Mouse (Mus musculus) Patski (cell line): Measurements from ENCODE around the gene Adcy2. TPM values are rescaled to one million over a fixed set of nuclear protein-coding genes. Genes with fewer than 3 reads are reported as not detected.

ENCODE experiments used
- ATAC-seq: fragments of 100-300 bp; one replicate; pipeline ENCODE4 v1.8.0; 2021
- CTCF ChIA-PET: fragments of 350-600 bp; sonication (Branson Sonifier 250); formaldehyde crosslinking; loops from one replicate; lab custom pipeline; 2022; ENCODE audit warnings: inconsistent platforms; lab: Charles Lee
- POLR2A ChIA-PET: fragments of 350-600 bp; sonication (Branson Sonifier 250); formaldehyde crosslinking; loops from one replicate; lab custom pipeline; 2022; ENCODE audit warnings: antibody characterized with exemption, inconsistent platforms; lab: Charles Lee
- DNase-seq: peaks from one replicate; pipeline ENCODE4 v3.0.0-alpha.2; 2011; ENCODE audit warnings: low read depth, low spot score
- H3K27me3 ChIP-seq: fragments of 371-371 bp; one replicate; pipeline ENCODE4 v1.5.1; 2021
- CTCF ChIP-seq: fragments of 100-300 bp; IDR thresholded peaks from one replicate; pipeline ENCODE4 v1.5.1; 2021
- in situ Hi-C: fragments of 300-500 bp; cut with MboI; formaldehyde crosslinking; loops from 3 replicates; pipeline ENCODE4 v1.11.1; 2018; ENCODE audit warnings: low pct_unique_long_range_greater_than_20kb, mixed read lengths
- polyA plus RNA-seq: library from polyadenylated mRNA; unstranded; gene quantifications from one replicate; pipeline ENCODE4 v1.2.3, GENCODE M21; 2021

Gene Adcy2
- polyA plus RNA-seq, 1 experiment from 2014 or later = 0.06 TPM

- DNase-seq (no peak), ATAC-seq (no peak)
- CTCF ChIA-PET = no interaction called here
- in situ Hi-C loops = no loop called here
- TF ChIP-seq CTCF = no peak
- H3K27me3 ChIP-seq = no peaks in the 10 kb centered on the region
- POLR2A ChIA-PET = no interaction called here
Measured at GRCm38 (mm10) chr13:68889929-68890593, 109.3 kb downstream of the Adcy2 start.

- in situ Hi-C loops = no loop called here
- ATAC-seq = no peak
- ChIA-PET CTCF (no interaction called here), POLR2A (no interaction called here)
- DNase-seq = no peak
- TF ChIP-seq CTCF = no peak
- H3K27me3 ChIP-seq = no peaks in the 10 kb centered on the region
Measured at GRCm38 (mm10) chr13:68868776-68869175, 130.6 kb downstream of the Adcy2 start.

- CTCF ChIA-PET = no interaction called here
- no peak for TF ChIP-seq CTCF
- DNase-seq (no peak), ATAC-seq (no peak)
- H3K27me3 ChIP-seq = no peaks in the 10 kb centered on the region
- in situ Hi-C loops = no loop called here
- POLR2A ChIA-PET = no interaction called here
Measured at GRCm38 (mm10) chr13:68867940-68868655, 131.2 kb downstream of the Adcy2 start.

GRCm38 (mm10) chr13:68860036-68860435 is 139.3 kb downstream of the Adcy2 start:
- no peak for TF ChIP-seq CTCF
- no peak for DNase-seq
- POLR2A ChIA-PET = no interaction called here
- in situ Hi-C loops = no loop called here
- CTCF ChIA-PET = no interaction called here
- no peak for ATAC-seq
- H3K27me3 ChIP-seq = no peaks in the 10 kb centered on the region

GRCm38 (mm10) chr13:68848265-68848664 is 151.1 kb downstream of the Adcy2 start:
- no peaks in the 10 kb centered on the region for H3K27me3 ChIP-seq
- no peak for TF ChIP-seq CTCF
- DNase-seq (no peak), ATAC-seq (no peak)
- POLR2A ChIA-PET = no interaction called here
- CTCF ChIA-PET = no interaction called here
- in situ Hi-C loops = no loop called here

GRCm38 (mm10) chr13:68839517-68839916 is 159.8 kb downstream of the Adcy2 start:
- no peak for ATAC-seq

GRCm38 (mm10) chr13:68836183-68836582 is 163.2 kb downstream of the Adcy2 start:
- no peak for DNase-seq
- no peaks in the 10 kb centered on the region for H3K27me3 ChIP-seq
- in situ Hi-C loops = no loop called here
- no peak for TF ChIP-seq CTCF
- no peak for ATAC-seq
- CTCF ChIA-PET = no interaction called here
- POLR2A ChIA-PET = no interaction called here

More at GRCm38 (mm10) chr13:68839517-68839916, 159.8 kb downstream of the Adcy2 start:
- TF ChIP-seq CTCF = no peak
- DNase-seq = no peak
- ChIA-PET CTCF (no interaction called here), POLR2A (no interaction called here)
- in situ Hi-C loops = no loop called here
- no peaks in the 10 kb centered on the region for H3K27me3 ChIP-seq

GRCm38 (mm10) chr13:68835424-68836045 is 163.8 kb downstream of the Adcy2 start:
- POLR2A ChIA-PET = no interaction called here
- in situ Hi-C loops = no loop called here
- DNase-seq = no peak
- CTCF ChIA-PET = no interaction called here
- no peak for ATAC-seq
- no peak for TF ChIP-seq CTCF
- H3K27me3 ChIP-seq = no peaks in the 10 kb centered on the region

- ChIA-PET CTCF (no interaction called here), POLR2A (no interaction called here)
- no peak for ATAC-seq
- no peak for TF ChIP-seq CTCF
- in situ Hi-C loops = no loop called here
- no peaks in the 10 kb centered on the region for H3K27me3 ChIP-seq
- DNase-seq = no peak
Measured at GRCm38 (mm10) chr13:68832141-68832540, 167.2 kb downstream of the Adcy2 start.

- no peak for DNase-seq
- TF ChIP-seq CTCF = no peak
- ChIA-PET POLR2A (no interaction called here), CTCF (no interaction called here)
- ATAC-seq = no peak
- no peaks in the 10 kb centered on the region for H3K27me3 ChIP-seq
- in situ Hi-C loops = no loop called here
Measured at GRCm38 (mm10) chr13:68830030-68830759, 169.1 kb downstream of the Adcy2 start.
